Mouse (Mus musculus): ENCODE data around the gene Nsmce3. TPM values are rescaled to one million over a fixed set of nuclear protein-coding genes. Genes with fewer than 3 reads are reported as not detected.

Gene Nsmce3
- polyA plus RNA-seq, 1 experiment from 2014 or later: 9.6 TPM

DNA sequence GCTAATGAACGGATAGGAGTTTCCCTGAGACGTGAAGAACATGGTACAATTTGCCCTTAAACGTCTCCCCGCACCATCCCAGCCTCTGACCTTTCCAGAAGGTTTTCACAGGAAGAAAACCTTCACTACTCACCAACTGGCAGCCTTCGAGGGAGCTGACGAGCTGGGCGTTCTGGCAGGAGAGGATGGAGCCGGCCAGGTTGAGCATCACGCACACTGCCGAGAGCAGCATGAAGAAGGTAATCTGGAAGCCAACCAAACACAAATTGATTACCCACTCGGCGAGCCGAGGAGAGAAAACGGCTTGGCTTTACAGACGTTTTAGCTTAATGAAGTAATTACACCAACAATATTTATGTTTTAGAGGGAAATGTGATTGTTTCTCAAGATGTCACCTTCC is 16.8 kb downstream of the Nsmce3 start:
- H3K4me2 ChIP-seq (replicated peaks): peak overlapping the region; percentile 12
- H3K9me3 ChIP-seq: no peaks in the 10 kb centered on the region
- 0 out of 2 replicates have a peak, but pooled peaks cover 11% of the 10 kb centered on the region for H3K4me1 ChIP-seq
- H3K27ac ChIP-seq (replicated peaks): no peak overlapping the region
- no peak for ATAC-seq (replicated peaks)
- no peak overlapping the region for H3K4me3 ChIP-seq
- H3K36me3 ChIP-seq: no peaks in the 10 kb centered on the region
- H3K27me3 ChIP-seq: no peaks in the 10 kb centered on the region
- no peak overlapping the region for H3K9ac ChIP-seq (replicated peaks)
- 44% methylated on average over 15 of the region's 15 CpGs for WGBS

DNA sequence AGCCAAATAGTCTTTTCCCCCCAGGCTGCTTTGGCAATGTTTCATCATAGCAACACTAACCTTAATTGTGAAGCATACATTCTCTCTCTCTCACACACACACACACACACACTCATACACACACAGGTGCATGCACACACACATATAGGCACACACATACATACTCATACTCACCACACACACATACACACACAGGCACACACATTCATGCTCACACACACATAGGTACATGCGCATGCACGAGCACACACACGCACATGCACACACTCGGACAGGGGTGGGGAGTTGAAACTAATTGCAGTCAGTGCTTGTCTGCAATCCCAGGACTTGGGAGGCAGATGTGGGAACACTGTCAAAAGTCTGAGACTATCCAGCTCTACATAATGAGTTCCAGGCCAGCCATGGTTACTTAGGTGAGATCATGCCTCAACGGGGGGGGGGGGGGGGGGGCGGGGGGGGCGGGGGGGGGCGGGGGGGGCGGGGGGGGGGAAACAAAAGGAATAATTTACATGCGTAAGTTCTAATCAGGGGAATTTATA is 17.3 kb downstream of the Nsmce3 start:
- no peak for ATAC-seq (replicated peaks)
- H3K4me3 ChIP-seq: no peak overlapping the region

DNA sequence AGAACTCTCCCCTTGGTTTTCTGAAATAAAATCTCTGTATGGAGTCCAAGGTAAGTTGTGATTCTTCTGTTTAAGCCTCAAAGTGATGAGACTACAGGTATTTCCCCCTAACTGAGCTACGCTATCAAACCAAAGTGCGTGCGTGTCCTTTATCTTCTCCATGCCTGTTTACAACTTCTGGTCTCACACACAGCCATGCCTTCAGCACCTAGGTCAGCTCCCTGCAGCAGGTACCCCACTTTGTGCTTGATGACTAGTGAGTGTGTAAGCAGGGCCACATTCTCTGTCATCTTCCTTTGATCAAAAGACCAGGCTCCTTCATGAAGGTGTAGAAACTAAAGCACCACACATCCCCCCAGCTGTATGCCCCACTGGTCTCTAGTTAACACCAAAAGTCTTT is 22.0 kb downstream of the Nsmce3 start:
- no peak overlapping the region for H3K4me3 ChIP-seq
- no peaks in the 10 kb centered on the region for H3K27me3 ChIP-seq
- H3K9me3 ChIP-seq: no peaks in the 10 kb centered on the region
- H3K27ac ChIP-seq (replicated peaks): no peak overlapping the region
- 0 out of 2 replicates have a peak, but pooled peaks cover 3% of the 10 kb centered on the region for H3K4me1 ChIP-seq
- no peak overlapping the region for H3K9ac ChIP-seq (replicated peaks)
- no peaks in the 10 kb centered on the region for H3K36me3 ChIP-seq
- no peak for ATAC-seq (replicated peaks)
- no peak overlapping the region for H3K4me2 ChIP-seq (replicated peaks)
- WGBS: 50% methylated on average over 3 of the region's 3 CpGs

More for the DNA sequence above, 17.3 kb downstream of the Nsmce3 start:
- Histone ChIP-seq H3K4me1 (0 out of 2 replicates have a peak, but pooled peaks cover 11% of the 10 kb centered on the region), H3K27ac (replicated peaks) (no peak overlapping the region), H3K4me2 (replicated peaks) (no peak overlapping the region), H3K27me3 (no peaks in the 10 kb centered on the region), H3K9me3 (no peaks in the 10 kb centered on the region), H3K36me3 (no peaks in the 10 kb centered on the region), H3K9ac (replicated peaks) (no peak overlapping the region)
- 67% methylated on average over 6 of the region's 10 CpGs for WGBS

- H3K4me2 ChIP-seq (replicated peaks): no peak overlapping the region
- ATAC-seq (replicated peaks): no peak; the same call in 1 of the 2 replicates
- no peaks in the 10 kb centered on the region for H3K36me3 ChIP-seq
- H3K4me1 ChIP-seq: no peaks in the 10 kb centered on the region
- no peak overlapping the region for H3K9ac ChIP-seq (replicated peaks)
- no peaks in the 10 kb centered on the region for H3K27me3 ChIP-seq
- no peak overlapping the region for H3K4me3 ChIP-seq
- no peaks in the 10 kb centered on the region for H3K9me3 ChIP-seq
- 51% methylated on average over 5 of the region's 5 CpGs for WGBS
- H3K27ac ChIP-seq (replicated peaks): no peak overlapping the region
Measured at GRCm38 (mm10) chr7:64847366-64847899, 25.4 kb downstream of the Nsmce3 start.

DNA sequence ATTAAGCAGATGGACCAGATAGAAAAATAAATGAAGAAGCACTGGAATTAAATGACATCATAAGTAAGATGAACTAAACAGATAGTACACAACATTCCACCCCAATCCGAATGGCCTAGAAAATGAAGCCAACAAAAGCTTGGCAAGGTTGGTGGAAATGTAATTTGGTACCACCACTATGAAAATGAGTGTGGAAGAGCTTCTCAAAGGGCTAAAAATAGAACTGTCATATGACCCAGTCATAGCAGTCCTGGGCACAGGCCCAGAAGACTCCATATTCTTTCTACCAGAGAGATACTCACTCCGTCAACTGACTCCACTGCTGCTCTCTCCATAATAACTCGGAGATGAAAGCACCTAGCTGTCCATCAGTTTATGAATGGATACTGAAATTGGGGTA is 26.7 kb downstream of the Nsmce3 start:
- no peaks in the 10 kb centered on the region for H3K9me3 ChIP-seq
- H3K9ac ChIP-seq (replicated peaks): no peak overlapping the region
- H3K36me3 ChIP-seq: no peaks in the 10 kb centered on the region
- no peak for ATAC-seq (replicated peaks)
- no peak overlapping the region for H3K27ac ChIP-seq (replicated peaks)
- 76% methylated on average over 3 of the region's 3 CpGs for WGBS
- H3K4me1 ChIP-seq: peaks cover 6% of the 10 kb centered on the region
- H3K4me3 ChIP-seq: no peak overlapping the region
- no peak overlapping the region for H3K4me2 ChIP-seq (replicated peaks)
- no peaks in the 10 kb centered on the region for H3K27me3 ChIP-seq

DNA sequence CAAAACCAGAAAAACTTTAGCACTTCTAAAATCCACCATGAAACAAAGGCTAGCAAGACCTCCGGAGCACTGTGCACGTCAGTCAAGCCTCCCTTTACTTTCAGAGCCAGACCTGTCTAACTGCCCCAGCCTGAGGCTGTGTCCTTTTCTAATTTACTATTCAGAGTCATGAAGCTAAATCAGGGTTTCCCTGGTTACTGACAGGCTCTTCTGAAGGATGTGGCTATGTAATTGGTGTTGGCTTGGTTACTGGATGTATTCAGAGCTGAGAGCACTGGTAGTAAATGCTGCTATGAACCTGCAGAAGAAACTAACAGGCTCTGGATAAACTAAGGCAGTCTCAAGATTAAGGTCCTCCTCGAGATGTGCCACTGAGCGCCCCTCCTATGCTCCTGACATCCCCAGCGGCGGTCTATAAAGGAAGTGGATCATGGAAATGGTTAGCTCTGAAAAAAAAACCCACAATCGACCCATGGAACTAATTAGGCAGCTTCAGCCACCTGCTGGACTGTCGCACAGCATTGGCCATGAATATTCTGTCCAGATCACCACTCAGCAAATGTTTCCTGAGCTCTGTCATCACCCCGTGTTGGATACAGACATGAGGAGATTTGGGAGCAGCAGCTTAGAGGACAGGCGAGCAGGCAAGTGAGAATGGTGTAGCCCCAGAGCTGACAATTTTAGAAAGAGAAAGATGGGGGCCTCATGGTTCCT is 31.7 kb downstream of the Nsmce3 start:
- peak; percentile 53 for ATAC-seq (replicated peaks)
- H3K36me3 ChIP-seq: no peaks in the 10 kb centered on the region
- H3K27ac ChIP-seq (replicated peaks): no peak overlapping the region
- no peak overlapping the region for H3K9ac ChIP-seq (replicated peaks)
- no peaks in the 10 kb centered on the region for H3K27me3 ChIP-seq
- no peak overlapping the region for H3K4me3 ChIP-seq
- H3K4me1 ChIP-seq: peaks cover 21% of the 10 kb centered on the region
- no peaks in the 10 kb centered on the region for H3K9me3 ChIP-seq
- 37% methylated on average over 10 of the region's 10 CpGs for WGBS
- H3K4me2 ChIP-seq (replicated peaks): no peak overlapping the region

GRCm38 (mm10) chr7:64840576-64840895 is 32.3 kb downstream of the Nsmce3 start:
- no peak overlapping the region for H3K27ac ChIP-seq (replicated peaks)

DNA sequence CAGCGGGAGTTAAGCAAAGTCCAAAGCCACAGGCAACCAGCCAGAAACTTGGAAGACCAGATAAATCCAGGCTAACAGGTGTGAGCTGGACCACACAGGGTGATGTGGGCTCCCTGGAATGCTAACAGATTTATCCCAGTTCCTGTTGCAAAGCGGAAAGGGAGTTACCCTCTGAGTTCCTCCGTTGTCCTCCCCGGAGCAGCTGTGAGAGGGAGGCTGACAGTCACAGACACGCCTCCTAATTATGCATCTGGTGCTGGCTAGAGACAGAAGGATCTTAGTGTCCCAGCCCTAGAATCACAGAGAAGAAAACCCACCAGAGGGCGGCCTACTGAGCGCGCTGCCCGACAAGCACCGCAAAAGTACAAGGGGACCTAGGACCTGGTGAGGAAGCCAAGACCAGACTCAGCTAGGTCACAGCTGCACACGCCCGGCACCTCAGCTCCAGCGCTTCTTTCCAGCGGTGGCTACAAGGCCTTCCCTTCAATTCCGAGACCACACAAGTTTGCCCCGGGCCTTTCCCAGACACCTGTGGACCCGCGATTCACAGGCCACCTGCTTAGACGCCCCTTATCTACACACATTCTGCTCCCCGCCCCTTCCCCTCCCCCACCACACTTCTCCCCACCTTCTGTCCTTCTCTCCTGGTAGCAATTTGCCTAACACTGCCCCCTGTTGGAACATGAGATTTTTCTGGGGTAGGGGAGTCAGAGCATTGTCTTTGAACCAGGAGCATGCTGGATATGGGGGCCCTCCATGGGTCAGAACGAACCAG is 32.8 kb downstream of the Nsmce3 start:
- 2% methylated on average over 21 of the region's 21 CpGs for WGBS
- peak; percentile 84 for ATAC-seq (replicated peaks)
- peak overlapping the region; percentile 44 for H3K4me2 ChIP-seq (replicated peaks)
- H3K27me3 ChIP-seq: no peaks in the 10 kb centered on the region
- no peak overlapping the region for H3K27ac ChIP-seq (replicated peaks)
- no peak overlapping the region for H3K9ac ChIP-seq (replicated peaks)
- H3K4me1 ChIP-seq: peaks cover 21% of the 10 kb centered on the region
- no peaks in the 10 kb centered on the region for H3K36me3 ChIP-seq
- peak overlapping the region; percentile 24 for H3K4me3 ChIP-seq
- H3K9me3 ChIP-seq: no peaks in the 10 kb centered on the region

More at GRCm38 (mm10) chr7:64840576-64840895, 32.3 kb downstream of the Nsmce3 start:
- H3K27me3 ChIP-seq: no peaks in the 10 kb centered on the region
- WGBS: 60% methylated on average over 1 of the region's 1 CpGs
- no peak overlapping the region for H3K4me3 ChIP-seq
- H3K9me3 ChIP-seq: no peaks in the 10 kb centered on the region
- H3K36me3 ChIP-seq: no peaks in the 10 kb centered on the region
- no peak overlapping the region for H3K9ac ChIP-seq (replicated peaks)
- H3K4me2 ChIP-seq (replicated peaks): peak overlapping the region; percentile 44
- H3K4me1 ChIP-seq: peaks cover 21% of the 10 kb centered on the region
- no peak for ATAC-seq (replicated peaks)

DNA sequence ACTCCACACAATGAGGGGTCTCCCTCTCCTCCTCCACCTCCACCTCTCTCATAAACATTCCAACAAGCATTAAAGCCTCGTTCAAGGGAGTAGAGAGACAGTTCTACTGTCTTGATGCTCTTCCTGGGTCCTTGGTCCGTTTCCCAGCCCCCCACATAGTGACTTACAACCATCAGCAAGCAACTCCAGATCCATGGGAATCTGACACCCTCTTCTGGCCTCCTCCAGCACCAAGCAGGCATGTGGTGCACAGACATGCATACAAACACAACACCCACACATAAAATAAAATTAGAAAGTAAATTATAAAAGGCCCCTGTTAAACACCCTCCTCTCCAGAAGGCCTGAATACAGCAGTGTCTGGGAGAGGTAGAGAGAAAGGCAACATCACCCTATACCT is 33.5 kb downstream of the Nsmce3 start:
- Histone ChIP-seq H3K4me1 (peaks cover 21% of the 10 kb centered on the region), H3K9me3 (no peaks in the 10 kb centered on the region), H3K9ac (replicated peaks) (no peak overlapping the region), H3K36me3 (no peaks in the 10 kb centered on the region), H3K27ac (replicated peaks) (no peak overlapping the region), H3K4me2 (replicated peaks) (peak overlapping the region; percentile 44; the same call in 1 of the 2 replicates), H3K27me3 (no peaks in the 10 kb centered on the region), H3K4me3 (no peak overlapping the region)
- WGBS: 55% methylated on average over 2 of the region's 2 CpGs
- ATAC-seq (replicated peaks): no peak

DNA sequence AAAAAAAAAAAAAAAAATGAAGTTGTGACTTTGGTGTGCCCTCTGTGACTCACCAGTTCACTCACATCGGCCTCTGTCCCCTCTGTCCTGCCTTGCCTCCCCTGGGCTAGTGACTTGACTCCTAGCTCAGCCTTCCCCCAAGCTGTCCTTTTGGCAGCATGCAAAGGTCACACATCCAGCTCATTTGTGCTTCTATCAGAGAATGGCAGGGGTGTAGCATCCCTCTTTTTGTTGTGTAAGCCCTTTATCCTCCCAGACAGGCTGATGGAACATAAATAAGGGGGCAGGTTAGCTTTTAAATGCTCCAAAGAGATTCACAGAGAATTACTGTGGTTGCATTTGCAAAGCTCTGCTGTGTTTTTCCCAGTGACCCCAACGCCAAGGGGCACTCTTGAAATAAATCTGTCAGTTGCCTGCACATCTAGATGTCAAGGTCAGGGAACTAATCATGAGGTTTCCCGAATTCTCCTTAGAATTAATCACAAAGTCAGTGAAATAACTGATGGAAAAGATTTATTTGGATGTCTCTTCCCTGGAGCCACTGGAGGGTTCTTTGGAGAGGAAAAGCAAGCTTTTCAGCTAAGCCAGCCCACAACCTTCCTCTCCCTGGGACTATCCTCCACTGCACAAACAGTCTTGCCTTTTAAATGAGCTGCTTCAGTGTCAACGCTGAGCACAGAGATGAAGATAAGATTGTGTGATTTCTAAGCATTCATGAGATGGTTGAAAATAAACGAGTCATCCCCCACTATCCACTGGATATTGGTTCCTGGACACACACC is 42.4 kb downstream of the Nsmce3 start:
- no peaks in the 10 kb centered on the region for H3K4me1 ChIP-seq
- H3K4me2 ChIP-seq (replicated peaks): no peak overlapping the region
- ATAC-seq (replicated peaks): no peak
- H3K9me3 ChIP-seq: no peaks in the 10 kb centered on the region
- no peaks in the 10 kb centered on the region for H3K36me3 ChIP-seq
- H3K4me3 ChIP-seq: no peak overlapping the region
- H3K9ac ChIP-seq (replicated peaks): no peak overlapping the region
- H3K27ac ChIP-seq (replicated peaks): no peak overlapping the region
- WGBS: 58% methylated on average over 5 of the region's 5 CpGs
- no peaks in the 10 kb centered on the region for H3K27me3 ChIP-seq

- no peak overlapping the region for H3K4me2 ChIP-seq (replicated peaks)
- WGBS: 84% methylated on average over 5 of the region's 5 CpGs
Measured at GRCm38 (mm10) chr7:64821081-64821480, 51.7 kb downstream of the Nsmce3 start.

More at GRCm38 (mm10) chr7:64821081-64821480, 51.7 kb downstream of the Nsmce3 start:
- ATAC-seq (replicated peaks): no peak
- H3K4me1 ChIP-seq: no peaks in the 10 kb centered on the region
- no peaks in the 10 kb centered on the region for H3K27me3 ChIP-seq
- no peaks in the 10 kb centered on the region for H3K36me3 ChIP-seq
- no peaks in the 10 kb centered on the region for H3K9me3 ChIP-seq
- H3K4me3 ChIP-seq: no peak overlapping the region
- H3K9ac ChIP-seq (replicated peaks): no peak overlapping the region
- no peak overlapping the region for H3K27ac ChIP-seq (replicated peaks)

Data from forebrain, embryonic 15.5 days (tissue).